In genomic region chr16:30502221-30502891, GRCm38 (mm10) we compare ENCODE assay signal across 7 mouse cellular contexts. TPM values are rescaled to one million over a fixed set of nuclear protein-coding genes. Genes with fewer than 3 reads are reported as not detected.
DNase-seq lines count a peak whose midpoint lies in the region; ATAC-seq and TF ChIP-seq lines count a peak whose summit lies in the region.

No protein-coding gene starts in this region.

- H3ac ChIP-seq in C2C12 (ENCODE audit: control insufficient read depth, insufficient read length, low read depth) = peak overlapping the region; percentile 69

- 7% methylated on average over 25 of the region's 25 CpGs for whole genome bisulfite sequencing in liver, embryonic 11.5 days
- WGBS in neural tube, embryonic 12.5 days = 44% methylated on average over 25 of the region's 25 CpGs
- 49% methylated on average over 25 of the region's 25 CpGs for WGBS in forebrain, postnatal 0 days

- H3K9me3 ChIP-seq in liver, embryonic 11.5 days (ENCODE audit: control insufficient read depth, low read length) = no peaks in the 10 kb centered on the region
- no peaks in the 10 kb centered on the region for H3K9me3 ChIP-seq in neural tube, embryonic 12.5 days
- no peaks in the 10 kb centered on the region for H3K9me3 ChIP-seq in forebrain, postnatal 0 days (ENCODE audit: low read length)

- peak; percentile 60 for DNase-seq in NIH3T3 (ENCODE audit: low read depth)
- peak; percentile 62 to 66 for DNase-seq in heart, postnatal 10 days
- DNase-seq in liver, embryonic 11.5 days (ENCODE audit: low spot score) = peak; percentile 65
- DNase-seq in right cerebral cortex, postnatal 4 days = no peak
- no peak for DNase-seq in forebrain, postnatal 0 days

- H3K4me3 ChIP-seq in C2C12 (ENCODE audit: insufficient read depth, poor library complexity, severe bottlenecking) = no peak overlapping the region
- H3K4me3 ChIP-seq in liver, embryonic 11.5 days (ENCODE audit: low read depth, low read length) = peak overlapping the region; percentile 3
- no peak overlapping the region for H3K4me3 ChIP-seq in neural tube, embryonic 12.5 days
- no peak overlapping the region for H3K4me3 ChIP-seq in forebrain, postnatal 0 days (ENCODE audit: low read depth, low read length)

- H3K79me2 ChIP-seq in C2C12 (ENCODE audit: control insufficient read depth, insufficient read depth) = no peaks in the 10 kb centered on the region

- H3K9ac ChIP-seq in liver, embryonic 11.5 days (ENCODE audit: low read depth, low read length) = peak overlapping the region; percentile 55
- no peak overlapping the region for H3K9ac ChIP-seq in neural tube, embryonic 12.5 days
- no peak overlapping the region for H3K9ac ChIP-seq in forebrain, postnatal 0 days

- no peaks in the 10 kb centered on the region for H3K27me3 ChIP-seq in C2C12 (ENCODE audit: control insufficient read depth, insufficient read depth, insufficient read length)
- no peaks in the 10 kb centered on the region for H3K27me3 ChIP-seq in liver, embryonic 11.5 days (replicated peaks; ENCODE audit: control insufficient read depth, insufficient read depth, low read length)
- H3K27me3 ChIP-seq in neural tube, embryonic 12.5 days (replicated peaks) = no peaks in the 10 kb centered on the region
- H3K27me3 ChIP-seq in forebrain, postnatal 0 days (ENCODE audit: insufficient read depth, low read length) = no peaks in the 10 kb centered on the region

- no peaks in the 10 kb centered on the region for H3K79me3 ChIP-seq in C2C12 (ENCODE audit: low read depth)

- ATAC-seq in liver, embryonic 11.5 days (replicated peaks; ENCODE audit: low FRiP score) = peak; percentile 61
- no peak for ATAC-seq in neural tube, embryonic 12.5 days (ENCODE audit: low FRiP score, low read depth)
- no peak for ATAC-seq in forebrain, postnatal 0 days

- peaks cover 24% of the 10 kb centered on the region for H3K4me1 ChIP-seq in liver, embryonic 11.5 days (replicated peaks; ENCODE audit: control insufficient read depth, insufficient read depth, low read length)
- peaks cover 13% of the 10 kb centered on the region for H3K4me1 ChIP-seq in neural tube, embryonic 12.5 days
- no peaks in the 10 kb centered on the region for H3K4me1 ChIP-seq in forebrain, postnatal 0 days (ENCODE audit: insufficient read depth)

- intact Hi-C loops in heart, postnatal 10 days (cut with DNase I) = loop anchor here (5.0 kb wide), 1 partner anchor 250 kb away; no protein-coding TSS in a partner anchor

- H3K4me2 ChIP-seq in liver, embryonic 11.5 days = peak overlapping the region; percentile 56
- H3K4me2 ChIP-seq in neural tube, embryonic 12.5 days (replicated peaks) = peak overlapping the region; percentile 28; the same call in 1 of the 2 replicates
- no peak overlapping the region; the same call in 1 of the 2 replicates for H3K4me2 ChIP-seq in forebrain, postnatal 0 days (ENCODE audit: low read depth)

- peak overlapping the region; percentile 32; the same call in 1 of the 2 replicates for H3K27ac ChIP-seq in liver, embryonic 11.5 days (ENCODE audit: low read depth, low read length)
- no peak overlapping the region for H3K27ac ChIP-seq in neural tube, embryonic 12.5 days
- no peak overlapping the region for H3K27ac ChIP-seq in forebrain, postnatal 0 days (ENCODE audit: low read depth, low read length)

- TF ChIP-seq CTCF in C2C12 (IDR thresholded peaks at IDR 0.05; ENCODE audit: control insufficient read depth, insufficient read depth, insufficient read length) = no peak
- TF ChIP-seq CTCF in forebrain, postnatal 0 days (IDR thresholded peaks at IDR 0.05; ENCODE audit: low read depth) = no peak

- H3K36me3 ChIP-seq in C2C12 (ENCODE audit: control insufficient read depth, insufficient read depth) = no peaks in the 10 kb centered on the region
- H3K36me3 ChIP-seq in liver, embryonic 11.5 days (ENCODE audit: control insufficient read depth, insufficient read depth, low read length) = no peaks in the 10 kb centered on the region
- H3K36me3 ChIP-seq in neural tube, embryonic 12.5 days = no peaks in the 10 kb centered on the region
- no peaks in the 10 kb centered on the region for H3K36me3 ChIP-seq in forebrain, postnatal 0 days (ENCODE audit: insufficient read depth)

TF ChIP-seq in C2C12, 6 proteins besides CTCF, POLR2A, EP300 and RAD21:
- TF ChIP-seq MYOG (IDR thresholded peaks at IDR 0.05; ENCODE audit: control insufficient read depth, extremely low read depth, insufficient read length) (no peak), MAX (IDR thresholded peaks at IDR 0.05) (peak; percentile 64), CEBPB (IDR thresholded peaks at IDR 0.05; ENCODE audit: low read depth) (peak; percentile 97)
TF ChIP-seq in C2C12: peak in this region for 2.

RNA-seq across cellular contexts. Expression of gene Tmem44, which starts 48.3 kb away (rescaled TPM):
- polyA plus RNA-seq in C2C12 (2012; fragmentation: generic; extraction: Trizol) = 1.1 TPM
- 10 to 100 TPM; 15.6 to 18.5 TPM for total RNA-seq in heart, postnatal 10 days (2021)
- polyA plus RNA-seq in liver, embryonic 11.5 days (2014; fragmentation: Nextera tagmentation; extraction: Ambion mirVana) = 3.5 and 4.1 TPM in 2 replicates
- polyA plus RNA-seq in neural tube, embryonic 12.5 days (2016; fragmentation: Nextera tagmentation; extraction: Ambion mirVana) = 60.8 and 61.7 TPM in 2 replicates
- total RNA-seq in forebrain, postnatal 0 days (2014; rRNA removed) = 107 and 113 TPM in 2 replicates
- 66.1 and 66.6 TPM in 2 replicates for polyA plus RNA-seq in forebrain, postnatal 0 days (2015; fragmentation: Nextera tagmentation; extraction: Ambion mirVana)

Comparison
In these comparisons a context has a peak if more than half of its experiments do, and no peak if none do; other contexts are left out.
1. DNase-seq: peak in NIH3T3 (single experiment), heart, postnatal 10 days (2 of 2) and liver, embryonic 11.5 days (single experiment); none in right cerebral cortex, postnatal 4 days (single experiment) and forebrain, postnatal 0 days (single experiment).
2. RNA of gene Tmem44, which starts 48.3 kb away (polyA plus RNA-seq): 66.1 to 66.6 TPM in forebrain, postnatal 0 days and 60.8 to 61.7 TPM in neural tube, embryonic 12.5 days; 3.5 to 4.1 TPM in liver, embryonic 11.5 days and 1.1 TPM in C2C12 (single experiment); every median in the first group is over 10 times any median in the second.